Mouse (Mus musculus) forebrain, embryonic 12.5 days (tissue): ENCODE results near the gene Tex50. TPM values are rescaled to one million over a fixed set of nuclear protein-coding genes. Genes with fewer than 3 reads are reported as not detected.
"Not testable (repeated sequence)": the region's sequence is repeated elsewhere in the genome, so short reads cannot be mapped to it uniquely, and the experiment has no call there.

Experiments
- ATAC-seq: fragments of 200-750 bp; cut with Nextera tagmentation; 2 replicates; pipeline ENCODE4 v1.8.0; 2017; ENCODE audit warnings: moderate TSS enrichment; ENCODE audit not compliant: low FRiP score
- H3K27ac ChIP-seq: fragments of 300-500 bp; sonication (generic); 2 replicates; pipeline ENCODE4 v1.5.1; 2016; ENCODE audit warnings: mild to moderate bottlenecking
- H3K27me3 ChIP-seq: fragments of 300-500 bp; sonication (generic); 2 replicates; pipeline ENCODE4 v1.6.1; 2016; ENCODE audit warnings: mild to moderate bottlenecking
- H3K36me3 ChIP-seq: fragments of 300-500 bp; sonication (generic); replicated peaks from 2 replicates; pipeline ENCODE4 v1.6.1; 2016; ENCODE audit warnings: mild to moderate bottlenecking
- H3K4me1 ChIP-seq: fragments of 300-500 bp; sonication (generic); 2 replicates; pipeline ENCODE4 v1.6.1; 2016
- H3K4me2 ChIP-seq: fragments of 300-500 bp; sonication (generic); 2 replicates; pipeline ENCODE4 v1.6.1; 2016; ENCODE audit warnings: mild to moderate bottlenecking, moderate library complexity
- H3K4me3 ChIP-seq: fragments of 300-500 bp; sonication (generic); replicated peaks from 2 replicates; pipeline ENCODE4 v1.5.1; 2016; ENCODE audit warnings: mild to moderate bottlenecking
- H3K9ac ChIP-seq: fragments of 300-500 bp; sonication (generic); 2 replicates; pipeline ENCODE4 v1.6.1; 2016; ENCODE audit warnings: mild to moderate bottlenecking
- H3K9me3 ChIP-seq: fragments of 300-500 bp; sonication (generic); 2 replicates; pipeline ENCODE4 v1.6.1; 2016
- WGBS: fragments of 180-500 bp; shearing (Covaris S2); methylation state at CpG from one replicate; pipeline ENCODE4 v1.1.7; 2016; 5-methylcytosine and 5-hydroxymethylcytosine counted together
- polyA plus RNA-seq: library from polyadenylated mRNA; unstranded; fragments of >200 nt; fragmentation: Nextera tagmentation; extraction: Ambion mirVana; gene quantifications from 2 replicates; pipeline ENCODE4 v1.2.1, GENCODE M21; 2016

Gene Tex50
- polyA plus RNA-seq, 1 experiment from 2014 or later = 0.32 TPM

- no peak overlapping the region for H3K9ac ChIP-seq
- H3K9me3 ChIP-seq = no peaks in the 10 kb centered on the region
- H3K4me2 ChIP-seq = no peak overlapping the region
- ATAC-seq = no peak
- H3K4me1 ChIP-seq = no peaks in the 10 kb centered on the region
- H3K36me3 ChIP-seq = no peaks in the 10 kb centered on the region
- 62% methylated on average over 6 of the region's 6 CpGs for WGBS
- H3K27ac ChIP-seq = no peak overlapping the region
- H3K27me3 ChIP-seq = no peaks in the 10 kb centered on the region
- H3K4me3 ChIP-seq = no peak overlapping the region
Observed at GRCm38 (mm10) chr1:161151098-161151497, 8.0 kb downstream of the Tex50 start.

GRCm38 (mm10) chr1:161147888-161148287, 11.2 kb downstream of the Tex50 start:
- Histone ChIP-seq H3K27me3 (no peaks in the 10 kb centered on the region), H3K4me1 (0 out of 2 replicates have a peak, but pooled peaks cover 4% of the 10 kb centered on the region), H3K27ac (no peak overlapping the region), H3K4me2 (no peak overlapping the region), H3K4me3 (no peak overlapping the region), H3K9ac (no peak overlapping the region), H3K36me3 (no peaks in the 10 kb centered on the region), H3K9me3 (no peaks in the 10 kb centered on the region)
- WGBS = 83% methylated on average over 2 of the region's 2 CpGs
- ATAC-seq = no peak

- WGBS = 88% methylated on average over 8 of the region's 8 CpGs
- H3K27me3 ChIP-seq, ATAC-seq, H3K4me3 ChIP-seq, H3K36me3 ChIP-seq, H3K9ac ChIP-seq, H3K4me1 ChIP-seq, H3K4me2 ChIP-seq, H3K9me3 ChIP-seq, H3K27ac ChIP-seq: not testable (repeated sequence)
Observed at GRCm38 (mm10) chr1:161145611-161146010, 13.5 kb downstream of the Tex50 start.

GRCm38 (mm10) chr1:161143216-161143615, 15.9 kb downstream of the Tex50 start:
- Histone ChIP-seq H3K4me2 (peak overlapping the region; percentile 78; the same call in 1 of the 2 replicates), H3K9me3 (no peaks in the 10 kb centered on the region), H3K4me1 (0 out of 2 replicates have a peak, but pooled peaks cover 9% of the 10 kb centered on the region), H3K27me3 (peaks cover 4% of the 10 kb centered on the region; the same call in 1 of the 2 replicates), H3K27ac (no peak overlapping the region), H3K36me3 (no peaks in the 10 kb centered on the region), H3K9ac (no peak overlapping the region), H3K4me3 (no peak overlapping the region; the same call in 1 of the 2 replicates)
- no peak for ATAC-seq
- 93% methylated on average over 7 of the region's 7 CpGs for WGBS

- WGBS = 3% methylated on average over 33 of the region's 33 CpGs
- Histone ChIP-seq H3K36me3 (no peaks in the 10 kb centered on the region), H3K9me3 (no peaks in the 10 kb centered on the region), H3K4me2 (peak within 1 kb of the TSS; percentile 78), H3K9ac (peak within 1 kb of the TSS; percentile 62), H3K4me1 (0 out of 2 replicates have a peak, but pooled peaks cover 9% of the 10 kb centered on the region), H3K27ac (no peak within 1 kb of the TSS), H3K4me3 (peak within 1 kb of the TSS; percentile 51), H3K27me3 (peaks cover 4% of the 10 kb centered on the region; the same call in 1 of the 2 replicates)
- peak; percentile 97 for ATAC-seq
Observed at GRCm38 (mm10) chr1:161142531-161143159, 16.5 kb downstream of the Tex50 start, which contains the start of gene Ankrd45. Gene Ankrd45 (plus strand): TSS chr1:161142691.

GRCm38 (mm10) chr1:161140026-161140762, 18.9 kb downstream of the Tex50 start:
- ATAC-seq = no peak
- Histone ChIP-seq H3K4me2 (no peak overlapping the region), H3K4me3 (no peak overlapping the region), H3K36me3 (no peaks in the 10 kb centered on the region), H3K9me3 (no peaks in the 10 kb centered on the region), H3K27ac (no peak overlapping the region), H3K4me1 (0 out of 2 replicates have a peak, but pooled peaks cover 9% of the 10 kb centered on the region), H3K27me3 (peaks cover 4% of the 10 kb centered on the region; the same call in 1 of the 2 replicates), H3K9ac (no peak overlapping the region)
- 89% methylated on average over 9 of the region's 9 CpGs for WGBS

GRCm38 (mm10) chr1:161139496-161139895, 19.6 kb downstream of the Tex50 start:
- no peak overlapping the region for H3K27ac ChIP-seq
- no peaks in the 10 kb centered on the region for H3K36me3 ChIP-seq
- H3K4me2 ChIP-seq = no peak overlapping the region
- H3K4me3 ChIP-seq = no peak overlapping the region
- H3K4me1 ChIP-seq = 0 out of 2 replicates have a peak, but pooled peaks cover 9% of the 10 kb centered on the region
- no peak overlapping the region for H3K9ac ChIP-seq
- ATAC-seq = no peak
- no peaks in the 10 kb centered on the region for H3K9me3 ChIP-seq
- WGBS = 89% methylated on average over 2 of the region's 2 CpGs
- peaks cover 4% of the 10 kb centered on the region; the same call in 1 of the 2 replicates for H3K27me3 ChIP-seq

- Histone ChIP-seq H3K27me3 (peaks cover 5% of the 10 kb centered on the region; the same call in 1 of the 2 replicates), H3K27ac (peak within 1 kb of the TSS; percentile 80), H3K4me2 (peak within 1 kb of the TSS; percentile 75), H3K4me1 (peaks cover 13% of the 10 kb centered on the region), H3K4me3 (peak within 1 kb of the TSS; percentile 84), H3K9ac (peak within 1 kb of the TSS; percentile 88), H3K36me3 (peaks cover 5% of the 10 kb centered on the region; the same call in 1 of the 2 replicates), H3K9me3 (no peaks in the 10 kb centered on the region)
- peak; percentile 96 for ATAC-seq
- 1% methylated on average over 41 of the region's 41 CpGs for WGBS
Observed at GRCm38 (mm10) chr1:161130726-161131664, 28.1 kb downstream of the Tex50 start, which contains the start of gene Klhl20. Gene Klhl20 (minus strand): TSS chr1:161131511.

- no peaks in the 10 kb centered on the region for H3K27me3 ChIP-seq
- H3K27ac ChIP-seq = no peak overlapping the region
- peaks cover 13% of the 10 kb centered on the region for H3K4me1 ChIP-seq
- no peak for ATAC-seq
- H3K9ac ChIP-seq = no peak overlapping the region
- peaks cover 5% of the 10 kb centered on the region; the same call in 1 of the 2 replicates for H3K36me3 ChIP-seq
- no peak overlapping the region for H3K4me3 ChIP-seq
- 81% methylated on average over 1 of the region's 1 CpGs for WGBS
- H3K9me3 ChIP-seq = no peaks in the 10 kb centered on the region
- no peak overlapping the region for H3K4me2 ChIP-seq
Observed at GRCm38 (mm10) chr1:161126461-161126860, 32.7 kb downstream of the Tex50 start.

- WGBS = 90% methylated on average over 10 of the region's 10 CpGs
- Histone ChIP-seq H3K27me3 (no peaks in the 10 kb centered on the region), H3K9me3 (no peaks in the 10 kb centered on the region), H3K4me2 (no peak overlapping the region), H3K27ac (no peak overlapping the region), H3K4me1 (no peaks in the 10 kb centered on the region), H3K9ac (no peak overlapping the region), H3K36me3 (peaks cover 10% of the 10 kb centered on the region), H3K4me3 (no peak overlapping the region)
- ATAC-seq = no peak
Observed at GRCm38 (mm10) chr1:161122661-161123418, 36.3 kb downstream of the Tex50 start.

GRCm38 (mm10) chr1:161114591-161114990, 44.5 kb downstream of the Tex50 start:
- peaks cover under 1% of the 10 kb centered on the region; the same call in 1 of the 2 replicates for H3K36me3 ChIP-seq
- H3K27me3 ChIP-seq = no peaks in the 10 kb centered on the region
- H3K4me3 ChIP-seq = no peak overlapping the region
- H3K27ac ChIP-seq = no peak overlapping the region
- no peak overlapping the region for H3K9ac ChIP-seq
- no peaks in the 10 kb centered on the region for H3K4me1 ChIP-seq
- H3K9me3 ChIP-seq = no peaks in the 10 kb centered on the region
- no peak overlapping the region for H3K4me2 ChIP-seq
- no peak for ATAC-seq
